Mouse (Mus musculus): ENCODE results near the gene Ttyh2. TPM values are rescaled to one million over a fixed set of nuclear protein-coding genes. Genes with fewer than 3 reads are reported as not detected.
"Not testable (repeated sequence)": the region's sequence is repeated elsewhere in the genome, so short reads cannot be mapped to it uniquely, and the experiment has no call there.

The Ttyh2 gene
- polyA plus RNA-seq, 1 experiment from 2014 or later, result 31.5 TPM

DNA sequence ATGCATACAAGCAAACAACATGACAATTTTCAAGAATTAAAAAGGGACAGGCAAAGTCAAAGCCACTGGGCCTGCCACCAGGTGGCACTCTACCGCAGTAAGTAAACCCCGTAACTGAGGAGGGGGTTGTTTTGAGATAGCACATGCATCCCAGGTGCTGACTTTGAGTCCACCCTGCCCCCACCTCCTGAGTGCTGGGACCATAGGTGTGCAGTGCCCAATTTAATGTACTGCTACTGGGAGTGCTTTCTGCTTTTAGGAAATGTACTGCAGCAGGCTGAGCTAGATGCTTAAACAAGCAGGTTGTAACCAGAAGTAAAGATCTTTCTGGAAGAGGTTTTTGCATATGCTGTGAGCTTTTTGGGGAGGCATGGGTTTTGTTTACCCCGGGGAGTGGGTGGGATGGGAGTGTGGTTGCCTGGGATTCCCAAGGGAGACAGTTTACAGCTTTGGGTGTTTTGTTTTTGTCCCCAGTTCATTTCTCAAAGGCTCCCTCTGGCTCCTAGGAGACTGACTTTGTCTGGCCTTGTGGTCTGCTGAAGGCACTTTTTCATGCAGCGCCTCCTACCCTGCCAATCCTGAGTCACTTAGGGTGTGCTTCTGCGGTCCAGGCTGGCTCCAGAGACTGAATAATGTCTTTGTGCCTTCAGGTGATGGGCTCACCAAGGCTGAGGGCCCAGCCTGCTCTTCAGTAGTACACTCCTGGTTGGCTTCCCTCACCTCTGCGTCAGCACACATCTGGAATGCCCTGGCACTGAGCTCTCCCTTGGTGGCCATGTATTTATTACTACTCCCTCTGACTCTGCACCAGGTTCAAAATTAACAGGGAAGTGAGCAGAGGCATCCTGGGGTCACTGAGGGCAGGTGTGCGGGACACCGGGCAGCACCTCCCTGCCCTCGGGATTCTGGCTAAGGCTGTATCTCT lies 2.2 kb upstream of the Ttyh2 start:
- peaks cover 51% of the 10 kb centered on the region for H3K4me1 ChIP-seq
- no peaks in the 10 kb centered on the region for H3K27me3 ChIP-seq
- H3K36me3 ChIP-seq, result peaks cover 38% of the 10 kb centered on the region
- H3K4me2 ChIP-seq (replicated peaks), result no peak overlapping the region
- no peak overlapping the region for H3K4me3 ChIP-seq (replicated peaks)
- 59% methylated on average over 9 of the region's 9 CpGs for WGBS
- no peak for ATAC-seq (ENCODE audit: insufficient number of reproducible peaks, low FRiP score, low TSS enrichment, low read depth)
- H3K9me3 ChIP-seq (replicated peaks), result no peaks in the 10 kb centered on the region
- 0 out of 2 replicates have a peak overlapping the region, but pooled peaks have one; percentile 4 for H3K27ac ChIP-seq (replicated peaks)
- no peak overlapping the region for H3K9ac ChIP-seq

DNA sequence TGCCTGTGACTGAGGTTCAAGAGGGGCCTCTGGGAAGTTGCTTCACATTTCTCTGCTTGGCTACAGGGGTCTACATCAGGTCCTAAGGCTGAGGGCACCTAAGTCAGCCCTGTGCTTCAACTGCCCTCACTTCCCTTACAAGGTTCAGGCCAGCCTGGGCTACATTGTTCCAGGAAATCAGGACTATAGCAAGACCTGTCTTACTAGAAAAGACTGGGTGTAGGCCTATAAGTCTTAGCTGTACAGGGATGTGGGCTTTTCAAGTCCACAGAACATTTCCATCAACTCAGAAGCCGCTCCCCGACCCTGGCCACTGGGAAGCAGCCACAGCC lies 1.5 kb upstream of the Ttyh2 start:
- WGBS, result 85% methylated on average over 2 of the region's 2 CpGs
- no peaks in the 10 kb centered on the region for H3K27me3 ChIP-seq
- H3K36me3 ChIP-seq, result peaks cover 38% of the 10 kb centered on the region

DNA sequence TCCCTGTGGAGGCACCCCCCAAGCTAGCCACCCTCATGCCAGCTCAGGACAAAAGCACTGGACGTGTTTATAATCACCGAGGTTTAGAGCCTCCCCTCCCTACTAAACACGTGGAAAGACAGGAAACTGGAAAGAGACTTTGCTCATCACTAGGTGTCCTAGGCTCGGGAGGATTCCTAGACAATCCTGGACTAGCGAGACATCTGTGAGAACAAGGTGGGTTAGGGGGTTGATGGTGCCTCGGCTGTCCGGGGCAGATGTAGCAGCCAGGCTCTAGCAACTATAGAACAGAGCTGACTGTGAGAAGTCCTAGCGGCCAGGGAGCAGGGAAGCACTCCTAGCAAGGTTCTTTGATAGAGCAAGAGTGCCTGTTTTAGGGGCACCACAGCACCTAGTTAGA lies 1.1 kb upstream of the Ttyh2 start:
- no peaks in the 10 kb centered on the region for H3K9me3 ChIP-seq (replicated peaks)

More for the DNA sequence above, 1.5 kb upstream of the Ttyh2 start:
- H3K4me1 ChIP-seq, result peaks cover 51% of the 10 kb centered on the region
- no peak overlapping the region for H3K4me3 ChIP-seq (replicated peaks)
- no peak overlapping the region for H3K9ac ChIP-seq
- no peaks in the 10 kb centered on the region for H3K9me3 ChIP-seq (replicated peaks)
- H3K27ac ChIP-seq (replicated peaks), result 0 out of 2 replicates have a peak overlapping the region, but pooled peaks have one; percentile 7
- no peak for ATAC-seq (ENCODE audit: insufficient number of reproducible peaks, low FRiP score, low TSS enrichment, low read depth)
- H3K4me2 ChIP-seq (replicated peaks), result no peak overlapping the region

DNA sequence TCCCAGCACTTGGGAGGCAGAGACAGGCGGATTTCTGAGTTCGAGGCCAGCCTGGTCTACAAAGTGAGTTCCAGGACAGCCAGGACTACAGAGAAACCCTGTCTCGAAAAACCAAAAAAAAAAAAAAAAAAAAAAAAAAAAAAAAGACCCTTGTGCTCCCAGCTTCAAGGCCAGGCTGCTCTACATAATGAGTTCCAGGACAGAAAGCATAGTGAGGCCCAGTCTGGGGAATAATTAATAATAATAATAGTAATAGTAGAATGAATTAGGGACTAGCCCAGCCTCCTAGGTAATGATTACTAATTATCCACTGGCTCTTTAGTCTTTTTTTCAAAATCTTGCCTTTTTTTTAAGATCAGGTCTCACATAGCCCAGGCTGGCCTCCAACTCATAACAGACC lies 435 bp upstream of the Ttyh2 start:
- H3K9me3 ChIP-seq (replicated peaks); H3K27me3 ChIP-seq; H3K9ac ChIP-seq; ATAC-seq (ENCODE audit: insufficient number of reproducible peaks, low FRiP score, low TSS enrichment, low read depth); H3K27ac ChIP-seq (replicated peaks): not testable (repeated sequence)
- Histone ChIP-seq H3K36me3 (peaks cover 38% of the 10 kb centered on the region), H3K4me3 (replicated peaks) (peak overlapping the region; percentile 66), H3K4me1 (peaks cover 52% of the 10 kb centered on the region), H3K4me2 (replicated peaks) (peak overlapping the region; percentile 95)
- 75% methylated on average over 2 of the region's 3 CpGs for WGBS

More for the DNA sequence above, 1.1 kb upstream of the Ttyh2 start:
- H3K4me3 ChIP-seq (replicated peaks), result no peak overlapping the region
- no peak overlapping the region for H3K4me2 ChIP-seq (replicated peaks)
- 45% methylated on average over 8 of the region's 8 CpGs for WGBS
- no peak for ATAC-seq (ENCODE audit: insufficient number of reproducible peaks, low FRiP score, low TSS enrichment, low read depth)
- peaks cover 53% of the 10 kb centered on the region for H3K4me1 ChIP-seq
- H3K27me3 ChIP-seq, result no peaks in the 10 kb centered on the region
- no peak overlapping the region for H3K9ac ChIP-seq
- H3K27ac ChIP-seq (replicated peaks), result no peak overlapping the region
- H3K36me3 ChIP-seq, result peaks cover 38% of the 10 kb centered on the region

DNA sequence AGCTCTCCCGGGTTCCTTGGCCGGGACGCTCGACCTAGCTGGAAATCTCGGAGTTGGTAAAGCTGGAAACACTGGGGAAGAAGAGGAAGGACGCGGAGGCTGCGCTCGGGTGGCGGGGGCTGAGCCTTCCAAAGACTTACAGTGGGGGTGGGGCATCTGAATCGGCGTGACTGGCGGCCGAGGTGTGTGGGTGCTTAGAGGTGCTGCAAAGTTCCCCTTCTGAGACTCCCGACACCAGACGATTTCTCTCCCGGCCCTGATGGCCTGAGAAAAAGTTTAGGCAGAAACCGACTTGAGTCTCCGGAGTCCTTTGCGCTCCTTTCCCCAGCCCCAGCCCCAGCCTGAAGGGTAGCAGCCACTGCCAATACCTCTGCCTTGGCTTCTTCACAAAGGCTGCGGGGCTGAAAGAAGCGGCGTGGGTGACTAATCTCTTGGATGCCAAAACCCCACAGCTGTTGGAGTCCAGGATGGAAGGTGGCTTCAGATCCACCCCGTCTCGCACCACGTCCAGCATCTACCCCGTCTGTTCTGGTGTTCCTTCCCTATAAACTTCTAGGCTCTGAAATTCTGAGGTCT lies 683 bp downstream of the Ttyh2 start:
- Histone ChIP-seq H3K4me3 (replicated peaks) (peak overlapping the region; percentile 66), H3K9ac (peak overlapping the region; percentile 66), H3K4me2 (replicated peaks) (peak overlapping the region; percentile 95), H3K9me3 (replicated peaks) (no peaks in the 10 kb centered on the region), H3K4me1 (peaks cover 42% of the 10 kb centered on the region), H3K27me3 (no peaks in the 10 kb centered on the region), H3K36me3 (peaks cover 28% of the 10 kb centered on the region), H3K27ac (replicated peaks) (peak overlapping the region; percentile 78)
- ATAC-seq (ENCODE audit: insufficient number of reproducible peaks, low FRiP score, low TSS enrichment, low read depth), result no peak
- 2% methylated on average over 27 of the region's 27 CpGs for WGBS

GRCm38 (mm10) chr11:114676431-114676830 lies 1.2 kb downstream of the Ttyh2 start:
- H3K4me3 ChIP-seq (replicated peaks), result peak overlapping the region; percentile 66
- peaks cover 24% of the 10 kb centered on the region for H3K36me3 ChIP-seq
- no peaks in the 10 kb centered on the region for H3K27me3 ChIP-seq
- H3K9me3 ChIP-seq (replicated peaks), result no peaks in the 10 kb centered on the region
- peak overlapping the region; percentile 95 for H3K4me2 ChIP-seq (replicated peaks)
- ATAC-seq (ENCODE audit: insufficient number of reproducible peaks, low FRiP score, low TSS enrichment, low read depth), result no peak
- H3K9ac ChIP-seq, result peak overlapping the region; percentile 66
- H3K27ac ChIP-seq (replicated peaks), result peak overlapping the region; percentile 78; the same call in 1 of the 2 replicates
- peaks cover 42% of the 10 kb centered on the region for H3K4me1 ChIP-seq
- 9% methylated on average over 14 of the region's 14 CpGs for WGBS

- H3K4me3 ChIP-seq (replicated peaks), result peak overlapping the region; percentile 66
- peak overlapping the region; percentile 78; the same call in 1 of the 2 replicates for H3K27ac ChIP-seq (replicated peaks)
- no peaks in the 10 kb centered on the region for H3K9me3 ChIP-seq (replicated peaks)
- 35% methylated on average over 9 of the region's 9 CpGs for WGBS
- H3K36me3 ChIP-seq, result peaks cover 18% of the 10 kb centered on the region
- ATAC-seq (ENCODE audit: insufficient number of reproducible peaks, low FRiP score, low TSS enrichment, low read depth), result no peak
- no peaks in the 10 kb centered on the region for H3K27me3 ChIP-seq
- peaks cover 42% of the 10 kb centered on the region for H3K4me1 ChIP-seq
- H3K9ac ChIP-seq, result no peak overlapping the region
- peak overlapping the region; percentile 95 for H3K4me2 ChIP-seq (replicated peaks)
Observed at GRCm38 (mm10) chr11:114676896-114677530, 1.8 kb downstream of the Ttyh2 start.

GRCm38 (mm10) chr11:114679582-114679981 lies 4.4 kb downstream of the Ttyh2 start:
- Histone ChIP-seq H3K4me2 (replicated peaks) (no peak overlapping the region), H3K9me3 (replicated peaks) (no peaks in the 10 kb centered on the region), H3K27me3 (no peaks in the 10 kb centered on the region), H3K27ac (replicated peaks) (no peak overlapping the region), H3K4me1 (peaks cover 35% of the 10 kb centered on the region), H3K4me3 (replicated peaks) (no peak overlapping the region), H3K36me3 (no peaks in the 10 kb centered on the region), H3K9ac (no peak overlapping the region)
- WGBS, result 59% methylated on average over 8 of the region's 8 CpGs
- ATAC-seq (ENCODE audit: insufficient number of reproducible peaks, low FRiP score, low TSS enrichment, low read depth), result no peak

- no peak overlapping the region for H3K9ac ChIP-seq
- no peak overlapping the region for H3K4me3 ChIP-seq (replicated peaks)
- no peak overlapping the region for H3K4me2 ChIP-seq (replicated peaks)
- H3K9me3 ChIP-seq (replicated peaks), result no peaks in the 10 kb centered on the region
- peaks cover 35% of the 10 kb centered on the region for H3K4me1 ChIP-seq
- H3K27ac ChIP-seq (replicated peaks), result no peak overlapping the region
- H3K36me3 ChIP-seq, result no peaks in the 10 kb centered on the region
- H3K27me3 ChIP-seq, result no peaks in the 10 kb centered on the region
- ATAC-seq (ENCODE audit: insufficient number of reproducible peaks, low FRiP score, low TSS enrichment, low read depth), result no peak
- 56% methylated on average over 10 of the region's 10 CpGs for WGBS
Observed at GRCm38 (mm10) chr11:114680291-114680690, 5.1 kb downstream of the Ttyh2 start.

GRCm38 (mm10) chr11:114681054-114681453 lies 5.8 kb downstream of the Ttyh2 start:
- H3K27ac ChIP-seq (replicated peaks), result no peak overlapping the region
- H3K4me2 ChIP-seq (replicated peaks), result no peak overlapping the region
- no peaks in the 10 kb centered on the region for H3K9me3 ChIP-seq (replicated peaks)
- H3K4me3 ChIP-seq (replicated peaks), result no peak overlapping the region
- peaks cover 31% of the 10 kb centered on the region for H3K4me1 ChIP-seq
- no peak for ATAC-seq (ENCODE audit: insufficient number of reproducible peaks, low FRiP score, low TSS enrichment, low read depth)
- H3K27me3 ChIP-seq, result no peaks in the 10 kb centered on the region
- no peaks in the 10 kb centered on the region for H3K36me3 ChIP-seq
- no peak overlapping the region for H3K9ac ChIP-seq
- 47% methylated on average over 5 of the region's 5 CpGs for WGBS

DNA sequence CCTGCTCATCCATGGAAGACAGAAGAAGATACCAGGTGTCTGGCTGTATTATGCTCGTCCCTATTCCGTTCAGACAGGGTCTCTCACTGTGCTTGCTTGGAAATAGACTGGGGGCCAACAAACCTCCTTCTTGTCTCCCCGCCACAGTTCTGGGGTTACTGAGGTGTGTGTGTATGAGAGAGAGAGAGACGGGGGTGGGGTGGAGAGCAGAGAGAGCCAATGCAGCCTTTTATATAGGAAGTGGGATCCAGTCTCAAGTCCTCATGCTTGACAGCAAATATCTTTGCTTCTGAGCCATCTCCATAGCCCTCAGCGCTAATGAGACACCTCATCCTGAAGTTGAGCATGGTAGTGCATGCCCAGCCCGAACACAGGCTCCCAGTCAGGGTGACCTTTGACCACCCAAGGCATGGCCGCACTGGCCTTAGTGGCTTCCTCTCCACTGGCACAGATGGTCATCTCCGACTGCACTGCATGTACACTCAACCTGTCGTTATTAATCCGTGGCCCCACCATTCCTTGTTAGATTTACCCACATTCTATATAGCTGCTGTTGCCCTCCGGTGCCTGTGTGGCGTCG lies 7.2 kb downstream of the Ttyh2 start:
- H3K9ac ChIP-seq, result no peak overlapping the region
- H3K9me3 ChIP-seq (replicated peaks), result no peaks in the 10 kb centered on the region
- H3K27me3 ChIP-seq, result no peaks in the 10 kb centered on the region
- 88% methylated on average over 13 of the region's 13 CpGs for WGBS
- ATAC-seq (ENCODE audit: insufficient number of reproducible peaks, low FRiP score, low TSS enrichment, low read depth), result no peak
- H3K4me1 ChIP-seq, result peaks cover 19% of the 10 kb centered on the region
- H3K4me3 ChIP-seq (replicated peaks), result no peak overlapping the region
- H3K36me3 ChIP-seq, result no peaks in the 10 kb centered on the region
- H3K27ac ChIP-seq (replicated peaks), result no peak overlapping the region
- H3K4me2 ChIP-seq (replicated peaks), result no peak overlapping the region

Data from embryonic facial prominence, embryonic 15.5 days (tissue).